Mouse (Mus musculus): ENCODE data around the gene Cacna1e. TPM values are rescaled to one million over a fixed set of nuclear protein-coding genes. Genes with fewer than 3 reads are reported as not detected.

Cacna1e gene
- polyA plus RNA-seq, 1 experiment from 2014 or later: 0.45 TPM

- no peak for ATAC-seq (ENCODE audit: borderline replicate concordance, extremely low read depth, low FRiP score, low TSS enrichment)
- Histone ChIP-seq H3K4me2 (no peak overlapping the region), H3K4me3 (no peak overlapping the region), H3K27me3 (no peaks in the 10 kb centered on the region), H3K9ac (no peak overlapping the region), H3K36me3 (no peaks in the 10 kb centered on the region), H3K27ac (no peak overlapping the region), H3K9me3 (no peaks in the 10 kb centered on the region), H3K4me1 (no peaks in the 10 kb centered on the region)
- 79% methylated on average over 6 of the region's 6 CpGs for WGBS
Measured at GRCm38 (mm10) chr1:154391979-154392378, 492.3 kb downstream of the Cacna1e start.

Other genes starting within 250 kb of the Cacna1e start
- gene Ier5, start 215.1 kb upstream of the Cacna1e start, polyA plus RNA-seq (2015; fragmentation: Nextera tagmentation; extraction: Ambion mirVana): 7.0 and 8.7 TPM in 2 replicates